Mouse (Mus musculus) heart, postnatal 0 days (tissue): ENCODE data around the gene Hoxa6. TPM values are rescaled to one million over a fixed set of nuclear protein-coding genes. Genes with fewer than 3 reads are reported as not detected.
A peak's percentile ranks its signal among the peaks of the same experiment; 100 is the strongest.

Experiments used
- ATAC-seq: fragments of 200-750 bp; cut with Nextera tagmentation; 2 replicates; pipeline ENCODE4 v1.8.0; 2017; ENCODE audit warnings: low read depth, moderate number of reproducible peaks, moderate library complexity; ENCODE audit not compliant: insufficient read depth
- DNase-seq: peaks from one replicate; pipeline ENCODE4 v3.0.0-alpha.2; 2016; ENCODE audit warnings: low spot score
- H3K27ac ChIP-seq: fragments of 300-500 bp; sonication (generic); 2 replicates; pipeline ENCODE4 v1.5.1; 2014; ENCODE audit warnings: low read depth, mild to moderate bottlenecking
- H3K27me3 ChIP-seq: fragments of 300-500 bp; sonication (generic); 2 replicates; pipeline ENCODE4 v1.6.1; 2014; ENCODE audit warnings: low read length, mixed read lengths; ENCODE audit not compliant: control insufficient read depth, insufficient read depth
- H3K36me3 ChIP-seq: fragments of 300-500 bp; sonication (generic); replicated peaks from 2 replicates; pipeline ENCODE4 v1.6.1; 2014; ENCODE audit warnings: low read length, mixed read lengths; ENCODE audit not compliant: control insufficient read depth, insufficient read depth
- H3K4me1 ChIP-seq: fragments of 300-500 bp; sonication (generic); 2 replicates; pipeline ENCODE4 v1.6.1; 2014; ENCODE audit warnings: antibody characterized with exemption; ENCODE audit not compliant: control insufficient read depth, insufficient read depth
- H3K4me2 ChIP-seq: fragments of 300-500 bp; sonication (generic); 2 replicates; pipeline ENCODE4 v1.6.1; 2014; ENCODE audit warnings: low read depth, mild to moderate bottlenecking, low read length, moderate library complexity
- H3K4me3 ChIP-seq: fragments of 300-500 bp; sonication (generic); 2 replicates; pipeline ENCODE4 v1.5.1; 2014; ENCODE audit warnings: low read depth, low read length
- H3K9ac ChIP-seq: fragments of 300-500 bp; sonication (generic); replicated peaks from 2 replicates; pipeline ENCODE4 v1.6.1; 2014; ENCODE audit warnings: low read depth, low read length, mixed read lengths
- H3K9me3 ChIP-seq: fragments of 300-500 bp; sonication (generic); replicated peaks from 2 replicates; pipeline ENCODE4 v1.6.1; 2016; ENCODE audit warnings: low read length; ENCODE audit not compliant: control insufficient read depth
- CTCF ChIP-seq: IDR thresholded peaks from 2 replicates; pipeline ENCODE4 v1.5.1; 2016; ENCODE audit warnings: antibody characterized with exemption, control low read depth, low read depth
- EP300 ChIP-seq: IDR thresholded peaks from 2 replicates; pipeline ENCODE4 v1.6.1; 2016; ENCODE audit warnings: antibody characterized with exemption, low read depth
- WGBS: fragments of 180-500 bp; shearing (Covaris S2); extraction: QIAGEN DNeasy Blood & Tissue Kit; methylation state at CpG from one replicate; pipeline ENCODE4 v1.1.7; 2014; 5-methylcytosine and 5-hydroxymethylcytosine counted together
- polyA plus RNA-seq: library from polyadenylated mRNA; unstranded; fragments of >200 nt; fragmentation: Nextera tagmentation; extraction: Ambion mirVana; gene quantifications from 2 replicates; pipeline ENCODE4 v1.2.1, GENCODE M21; 2015
- total RNA-seq: library from RNA; depleted of rRNA; stranded (reverse); fragments of >200 nt; gene quantifications from 2 replicates; pipeline ENCODE4 v1.2.3, GENCODE M21; 2014; ENCODE audit warnings: low replicate concordance

The Hoxa6 gene
- total and polyA plus RNA-seq, 2 experiments from 2014 or later, result not detected

- Histone ChIP-seq H3K27me3 (peaks cover 99% of the 10 kb centered on the region), H3K27ac (no peak overlapping the region), H3K9ac (no peak overlapping the region)
Observed at GRCm38 (mm10) chr6:52182030-52182429, 26.5 kb downstream of the Hoxa6 start.

DNA sequence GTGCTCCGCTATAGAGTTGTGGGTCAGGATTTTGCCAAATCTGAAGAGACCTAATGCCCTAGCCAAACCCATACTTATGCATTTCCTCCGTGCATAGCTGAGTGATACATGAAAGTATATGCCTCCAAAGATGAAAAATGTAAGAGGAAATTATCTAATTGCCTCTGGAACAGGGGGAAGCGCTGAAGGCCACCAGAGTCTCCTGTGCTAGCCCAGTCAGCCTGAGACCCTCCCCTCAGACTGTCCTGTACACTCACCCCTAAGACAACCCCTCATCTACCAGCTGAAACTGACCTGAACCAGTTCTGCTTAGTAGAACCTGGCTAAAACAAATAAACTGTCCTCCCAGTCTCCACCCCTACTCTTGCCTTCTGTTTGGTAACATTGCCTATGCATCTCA lies 27.8 kb downstream of the Hoxa6 start:
- Histone ChIP-seq H3K9ac (no peak overlapping the region), H3K4me1 (no peaks in the 10 kb centered on the region), H3K9me3 (no peaks in the 10 kb centered on the region), H3K27me3 (peaks cover 99% of the 10 kb centered on the region), H3K4me3 (no peak overlapping the region), H3K4me2 (no peak overlapping the region), H3K36me3 (no peaks in the 10 kb centered on the region), H3K27ac (no peak overlapping the region)
- WGBS, result 23% methylated on average over 3 of the region's 3 CpGs
- TF ChIP-seq EP300 (no peak), CTCF (no peak)
- ATAC-seq (no peak), DNase-seq (no peak)

More at GRCm38 (mm10) chr6:52182030-52182429, 26.5 kb downstream of the Hoxa6 start:
- Histone ChIP-seq H3K4me3 (no peak overlapping the region), H3K36me3 (no peaks in the 10 kb centered on the region), H3K4me2 (no peak overlapping the region), H3K9me3 (no peaks in the 10 kb centered on the region), H3K4me1 (no peaks in the 10 kb centered on the region)
- ATAC-seq (no peak), DNase-seq (no peak)
- no peak for TF ChIP-seq EP300
- 29% methylated on average over 2 of the region's 2 CpGs for WGBS

- H3K9me3 ChIP-seq, result no peaks in the 10 kb centered on the region
- H3K4me3 ChIP-seq, result no peak overlapping the region
- peaks cover 99% of the 10 kb centered on the region for H3K27me3 ChIP-seq
- TF ChIP-seq CTCF (no peak), EP300 (no peak)
- ATAC-seq (no peak), DNase-seq (no peak)
- H3K4me2 ChIP-seq, result peak overlapping the region; percentile 38; the same call in 1 of the 2 replicates
- H3K9ac ChIP-seq, result no peak overlapping the region
- H3K27ac ChIP-seq, result no peak overlapping the region
- no peaks in the 10 kb centered on the region for H3K4me1 ChIP-seq
- H3K36me3 ChIP-seq, result no peaks in the 10 kb centered on the region
- 12% methylated on average over 11 of the region's 11 CpGs for WGBS
Observed at GRCm38 (mm10) chr6:52180213-52180710, 28.3 kb downstream of the Hoxa6 start.

DNA sequence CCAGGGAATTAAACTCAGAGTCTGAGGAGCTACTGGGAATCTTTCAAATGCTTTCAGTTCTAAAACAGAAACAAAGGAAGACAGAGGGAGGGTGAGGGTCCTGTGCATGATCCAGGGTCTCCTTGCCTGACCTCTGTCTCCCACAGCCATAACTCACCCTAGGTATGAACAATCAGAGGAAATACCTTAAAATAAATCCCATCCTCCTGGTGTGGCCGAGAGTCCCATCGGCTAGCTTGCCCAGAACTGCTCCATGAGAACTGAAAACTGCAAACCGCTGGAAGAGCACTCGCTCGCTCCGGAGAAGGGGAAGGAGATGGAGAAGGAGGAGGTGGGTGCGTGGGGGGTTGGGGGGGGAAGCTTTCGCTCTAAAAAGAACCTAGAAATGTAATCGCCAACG lies 28.8 kb downstream of the Hoxa6 start:
- no peak overlapping the region for H3K27ac ChIP-seq
- ATAC-seq, result no peak
- H3K36me3 ChIP-seq, result no peaks in the 10 kb centered on the region
- peak overlapping the region; percentile 38 for H3K4me2 ChIP-seq
- H3K4me1 ChIP-seq, result no peaks in the 10 kb centered on the region
- H3K9me3 ChIP-seq, result no peaks in the 10 kb centered on the region
- no peak overlapping the region for H3K9ac ChIP-seq
- WGBS, result 2% methylated on average over 10 of the region's 10 CpGs
- H3K4me3 ChIP-seq, result peak overlapping the region; percentile 4
- no peak for DNase-seq
- peaks cover 99% of the 10 kb centered on the region for H3K27me3 ChIP-seq
- TF ChIP-seq CTCF, result no peak

- no peaks in the 10 kb centered on the region for H3K36me3 ChIP-seq
- no peak overlapping the region for H3K9ac ChIP-seq
- WGBS, result 12% methylated on average over 4 of the region's 4 CpGs
- TF ChIP-seq EP300 (no peak), CTCF (no peak)
- no peak overlapping the region for H3K27ac ChIP-seq
- no peaks in the 10 kb centered on the region for H3K4me1 ChIP-seq
- DNase-seq, result no peak
- H3K27me3 ChIP-seq, result peaks cover 99% of the 10 kb centered on the region
- H3K4me2 ChIP-seq, result peak overlapping the region; percentile 38
- H3K4me3 ChIP-seq, result peak overlapping the region; percentile 4
- no peak for ATAC-seq
- no peaks in the 10 kb centered on the region for H3K9me3 ChIP-seq
Observed at GRCm38 (mm10) chr6:52178918-52179665, 29.4 kb downstream of the Hoxa6 start.

- Histone ChIP-seq H3K4me2 (peak overlapping the region; percentile 44; the same call in 1 of the 2 replicates), H3K36me3 (no peaks in the 10 kb centered on the region), H3K4me1 (no peaks in the 10 kb centered on the region), H3K27ac (no peak overlapping the region), H3K9ac (no peak overlapping the region), H3K27me3 (peaks cover 99% of the 10 kb centered on the region), H3K9me3 (no peaks in the 10 kb centered on the region), H3K4me3 (no peak overlapping the region)
- 7% methylated on average over 9 of the region's 9 CpGs for WGBS
- no peak for TF ChIP-seq EP300
- no peak for TF ChIP-seq CTCF
- no peak for ATAC-seq
- no peak for DNase-seq
Observed at GRCm38 (mm10) chr6:52177806-52178205, 30.7 kb downstream of the Hoxa6 start.
